In genomic region chr4:106533421-106534080, GRCm38 (mm10) we compare ENCODE assay signal across 14 mouse cellular contexts. TPM values are rescaled to one million over a fixed set of nuclear protein-coding genes. Genes with fewer than 3 reads are reported as not detected.
DNase-seq lines count a peak whose midpoint lies in the region; ATAC-seq and TF ChIP-seq lines count a peak whose summit lies in the region.
"Had no signal": no experiment of that assay in that cellular context is flagged by ENCODE, and none has a peak within 500 bp of the region (broad histone marks: within the 10 kb centered on the region; RNA-seq: fewer than 3 reads in every experiment).

No protein-coding gene starts in this region.

- no peaks in the 10 kb centered on the region for H3K9me3 ChIP-seq in heart, embryonic 12.5 days (replicated peaks)
- H3K9me3 ChIP-seq in forebrain, embryonic 12.5 days, result no peaks in the 10 kb centered on the region
- H3K9me3 ChIP-seq: stomach, embryonic 15.5 days had no signal

- TF ChIP-seq POLR2A in heart, adult 2 months (IDR thresholded peaks at IDR 0.05; ENCODE audit: insufficient read depth, low read depth, low read length), result no peak
- no peak for TF ChIP-seq POLR2A in lung, adult 2 months (IDR thresholded peaks at IDR 0.05; ENCODE audit: borderline replicate concordance, extremely low read depth, low read depth, low read length)

- WGBS in heart, adult 2 months, result 47% methylated on average over 7 of the region's 7 CpGs
- WGBS in heart, embryonic 12.5 days, result 42% methylated on average over 7 of the region's 7 CpGs
- WGBS in lung, adult 2 months, result 35% methylated on average over 7 of the region's 7 CpGs
- WGBS in forebrain, embryonic 12.5 days, result 71% methylated on average over 7 of the region's 7 CpGs

- H3K27me3 ChIP-seq in heart, adult 2 months (ENCODE audit: control insufficient read depth, insufficient read depth, low read length), result no peaks in the 10 kb centered on the region
- H3K27me3 ChIP-seq in heart, embryonic 12.5 days (replicated peaks), result peaks cover 23% of the 10 kb centered on the region
- peaks cover 4% of the 10 kb centered on the region; the same call in 1 of the 2 replicates for H3K27me3 ChIP-seq in forebrain, embryonic 12.5 days
- H3K27me3 ChIP-seq: stomach, embryonic 15.5 days had no signal

- no peak overlapping the region for H3K9ac ChIP-seq in heart, adult 2 months (ENCODE audit: low read depth, low read length)
- H3K9ac ChIP-seq in heart, embryonic 12.5 days, result no peak overlapping the region
- H3K9ac ChIP-seq in forebrain, embryonic 12.5 days, result no peak overlapping the region
- H3K9ac ChIP-seq: stomach, embryonic 15.5 days had no signal

- no peak overlapping the region for H3K4me3 ChIP-seq in heart, adult 2 months
- H3K4me3 ChIP-seq in heart, embryonic 12.5 days, result no peak overlapping the region
- H3K4me3 ChIP-seq in lung, adult 2 months (replicated peaks; ENCODE audit: extremely low read depth, low read depth, low read length), result no peak overlapping the region
- H3K4me3 ChIP-seq in forebrain, embryonic 12.5 days (replicated peaks), result no peak overlapping the region
- H3K4me3 ChIP-seq: myocyte; stomach, embryonic 15.5 days had no signal

- ATAC-seq in heart, embryonic 12.5 days (ENCODE audit: insufficient number of reproducible peaks, low FRiP score), result no peak
- no peak for ATAC-seq in forebrain, embryonic 12.5 days (ENCODE audit: low FRiP score)

- no peaks in the 10 kb centered on the region for H3K36me3 ChIP-seq in heart, adult 2 months (ENCODE audit: control insufficient read depth, insufficient read depth, low read length)
- H3K36me3 ChIP-seq in heart, embryonic 12.5 days, result no peaks in the 10 kb centered on the region
- H3K36me3 ChIP-seq in forebrain, embryonic 12.5 days (replicated peaks), result no peaks in the 10 kb centered on the region
- H3K36me3 ChIP-seq: stomach, embryonic 15.5 days had no signal

- 0 out of 2 replicates have a peak, but pooled peaks have one; percentile 6 for TF ChIP-seq CTCF in heart, adult 2 months (IDR thresholded peaks at IDR 0.05)
- TF ChIP-seq CTCF in lung, adult 2 months (IDR thresholded peaks at IDR 0.05; ENCODE audit: insufficient read depth, low read length), result peak; percentile 27; the same call in 1 of the 2 replicates

- no peak overlapping the region for H3K4me2 ChIP-seq in heart, embryonic 12.5 days
- no peak overlapping the region for H3K4me2 ChIP-seq in forebrain, embryonic 12.5 days
- H3K4me2 ChIP-seq: stomach, embryonic 15.5 days had no signal

- TF ChIP-seq EP300 in heart, adult 2 months (IDR thresholded peaks at IDR 0.05; ENCODE audit: insufficient read depth, low read depth, low read length), result no peak

- no peaks in the 10 kb centered on the region for H3K79me2 ChIP-seq in heart, adult 2 months (replicated peaks; ENCODE audit: control insufficient read depth, insufficient read depth, low read length)

- peaks cover 2% of the 10 kb centered on the region; the same call in 1 of the 2 replicates for H3K4me1 ChIP-seq in heart, adult 2 months (ENCODE audit: control insufficient read depth, insufficient read depth, low read length)
- peaks cover 9% of the 10 kb centered on the region for H3K4me1 ChIP-seq in heart, embryonic 12.5 days (replicated peaks)
- 0 out of 2 replicates have a peak, but pooled peaks cover 2% of the 10 kb centered on the region for H3K4me1 ChIP-seq in lung, adult 2 months (ENCODE audit: control insufficient read depth, insufficient read depth, low read length)
- H3K4me1 ChIP-seq in forebrain, embryonic 12.5 days, result 0 out of 2 replicates have a peak, but pooled peaks cover 5% of the 10 kb centered on the region
- H3K4me1 ChIP-seq: stomach, embryonic 15.5 days had no signal

- intact Hi-C loops in heart, adult 2 months (cut with DNase I), result no loop called here

- H3K27ac ChIP-seq in heart, adult 2 months, result no peak overlapping the region
- H3K27ac ChIP-seq in heart, embryonic 12.5 days (ENCODE audit: poor library complexity, severe bottlenecking), result no peak overlapping the region
- no peak overlapping the region for H3K27ac ChIP-seq in forebrain, embryonic 12.5 days
- H3K27ac ChIP-seq: macrophage; stomach, embryonic 15.5 days had no signal

- DNase-seq in heart, adult 2 months, result no peak
- DNase-seq in lung, adult 2 months, result no peak
- no peak for DNase-seq in lung, adult 18-20 months
- DNase-seq in brain, adult 2 months (ENCODE audit: low read depth, low spot score), result peak; percentile 48
- DNase-seq in thymus, postnatal 14 days, result peak; percentile 71
- DNase-seq in urinary bladder, postnatal 25 days (ENCODE audit: low spot score), result no peak
- DNase-seq: left cerebral cortex, postnatal 4 days had no signal

RNA-seq across cellular contexts. Expression of gene Dhcr24, which starts 27.3 kb away (rescaled TPM):
- total RNA-seq in heart, adult 2 months (2021), result 1 to 10 TPM; 1.4 to 4.0 TPM
- 5.2 and 5.4 TPM in 2 replicates for polyA plus RNA-seq in heart, adult 2 months (2012; rRNA removed)
- 3.9 and 4.7 TPM in 2 replicates for polyA plus RNA-seq in heart, embryonic 12.5 days (2016; fragmentation: Nextera tagmentation; extraction: Ambion mirVana)
- polyA plus RNA-seq in lung, adult 2 months (2012; rRNA removed), result 81.7 and 94.0 TPM in 2 replicates
- 6.4 and 9.8 TPM in 2 replicates for polyA plus RNA-seq in forebrain, embryonic 12.5 days (2016; fragmentation: Nextera tagmentation; extraction: Ambion mirVana)

RNA-seq across cellular contexts. Expression of gene Bsnd, which starts 41.5 kb away (rescaled TPM):
- total RNA-seq in heart, adult 2 months (2021), result not detected
- polyA plus RNA-seq in heart, adult 2 months (2012; rRNA removed), result not detected in 2 replicates
- not detected in 2 replicates for polyA plus RNA-seq in heart, embryonic 12.5 days (2016; fragmentation: Nextera tagmentation; extraction: Ambion mirVana)
- not detected in 2 replicates for polyA plus RNA-seq in lung, adult 2 months (2012; rRNA removed)
- not detected in 2 replicates for polyA plus RNA-seq in forebrain, embryonic 12.5 days (2016; fragmentation: Nextera tagmentation; extraction: Ambion mirVana)
- total RNA-seq: left cerebral cortex, postnatal 4 days had no signal
- polyA plus RNA-seq: embryonic facial prominence, embryonic 11.5 days; heart, embryonic 14.5 days; macrophage; myocyte; stomach, embryonic 15.5 days had no signal

Comparison
In these comparisons a context has a peak if more than half of its experiments do, and no peak if none do; other contexts are left out.
1. DNase-seq: peak in brain, adult 2 months (single experiment) and thymus, postnatal 14 days (single experiment); none in heart, adult 2 months (0 of 2), lung, adult 2 months (single experiment), lung, adult 18-20 months (0 of 2) and urinary bladder, postnatal 25 days (single experiment).